Mouse (Mus musculus) spleen, postnatal 14 days (tissue): ENCODE data around the gene Mrvi1.
"Not testable (repeated sequence)": the region's sequence is repeated elsewhere in the genome, so short reads cannot be mapped to it uniquely, and the experiment has no call there.

Experiments used
- DNase-seq, 2 experiments: peaks; one replicate each; pipeline ENCODE4 v3.0.0; 2021 to 2022; ENCODE audit warnings: low spot score in 2 of 2

The Mrvi1 gene

GRCm38 (mm10) chr7:110941701-110942530 lies 40.3 kb downstream of the Mrvi1 start:
- DNase-seq, result no peak

GRCm38 (mm10) chr7:110941116-110941521 lies 41.1 kb downstream of the Mrvi1 start:
- DNase-seq, result no peak

DNA sequence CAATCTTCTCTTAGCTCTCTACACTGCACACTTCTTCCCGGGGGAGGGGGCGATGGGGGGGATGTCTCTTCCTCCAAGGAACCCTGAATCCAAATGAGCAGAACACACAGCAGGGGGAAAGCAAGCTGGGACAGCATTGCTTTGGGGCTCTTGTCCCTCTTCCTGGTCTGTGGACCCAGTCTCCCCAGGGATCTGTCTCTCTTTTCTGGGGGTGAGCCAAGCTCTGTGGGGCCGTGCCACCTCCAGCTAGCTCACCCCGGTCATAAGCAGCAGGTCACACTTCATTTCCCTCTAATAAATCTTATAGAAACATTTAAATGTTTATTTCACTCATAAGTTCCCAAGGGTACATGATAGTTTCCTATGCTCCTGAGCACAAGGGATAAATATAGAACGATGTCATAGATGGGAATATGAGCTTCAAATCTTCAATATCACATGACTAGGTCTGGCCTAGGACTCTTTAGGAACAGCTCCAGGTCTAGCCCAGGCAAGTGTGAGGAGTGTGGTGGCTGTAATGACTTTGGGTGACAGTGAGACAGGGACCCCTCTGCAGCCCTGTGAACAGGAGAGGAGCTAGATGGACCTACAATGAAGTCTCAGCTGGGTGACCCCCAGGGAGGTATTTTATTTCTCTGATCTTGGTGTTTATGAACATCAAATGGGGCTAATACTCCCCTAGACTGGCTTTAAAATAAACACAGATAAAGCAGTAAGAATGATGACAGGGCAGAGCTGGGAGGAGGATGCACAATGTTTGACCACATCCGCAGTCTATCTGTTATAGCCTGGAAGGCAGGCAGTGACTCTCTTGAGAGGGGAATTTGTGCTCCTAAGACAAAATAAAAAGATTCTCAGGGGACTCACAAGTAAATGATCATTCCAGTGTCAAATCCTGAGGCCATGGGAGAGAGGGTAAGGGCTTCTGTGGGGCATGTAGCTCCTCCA lies 46.2 kb downstream of the Mrvi1 start:
- no peak for DNase-seq

GRCm38 (mm10) chr7:110933999-110934398 lies 48.3 kb downstream of the Mrvi1 start:
- no peak for DNase-seq

GRCm38 (mm10) chr7:110933329-110933728 lies 48.9 kb downstream of the Mrvi1 start:
- DNase-seq, result no peak

GRCm38 (mm10) chr7:110930118-110930854 lies 52.0 kb downstream of the Mrvi1 start:
- DNase-seq, result peak in 1 of 2 experiments; percentile 51

DNA sequence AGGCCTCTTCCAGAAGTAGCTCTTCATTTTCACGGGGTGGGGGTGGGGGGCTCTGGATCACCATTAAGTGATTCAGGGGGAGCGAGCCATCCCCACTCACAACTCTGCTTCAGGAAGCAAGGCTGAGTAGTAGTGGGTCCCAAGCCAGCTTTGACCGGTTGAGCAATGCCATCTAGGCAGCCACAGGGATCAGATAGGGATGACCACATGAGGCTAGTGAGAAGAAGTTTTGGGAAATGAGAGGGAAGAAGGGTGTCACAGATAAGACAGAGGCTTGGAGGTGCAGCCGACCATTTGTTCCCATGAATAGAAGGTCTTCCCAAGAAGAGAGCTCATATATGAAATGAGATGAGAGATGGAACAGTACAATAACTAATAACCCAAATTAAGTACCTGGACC lies 55.7 kb downstream of the Mrvi1 start:
- DNase-seq, result no peak

- DNase-seq, result peak; percentile 34 to 53
Observed at GRCm38 (mm10) chr7:110920331-110921261, 61.7 kb downstream of the Mrvi1 start.

DNA sequence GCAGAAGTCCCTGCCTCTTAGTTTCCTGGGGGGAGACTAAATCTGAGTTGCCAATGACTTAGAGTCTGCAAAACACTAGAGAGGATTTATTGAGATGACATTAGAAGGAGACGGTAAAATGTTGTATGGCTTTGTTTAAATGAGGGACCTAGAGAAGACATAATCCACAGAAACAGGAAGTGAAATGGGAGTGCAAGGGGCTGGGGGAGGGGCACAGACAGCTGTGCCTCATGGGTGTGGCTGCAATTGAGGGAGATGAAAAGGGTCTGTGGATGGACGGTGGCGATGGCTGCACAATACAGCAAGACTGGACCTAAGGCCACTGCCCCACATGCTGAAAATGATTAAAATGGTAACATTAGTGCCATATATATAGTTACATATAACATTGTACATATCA lies 62.5 kb downstream of the Mrvi1 start:
- DNase-seq, result peak; percentile 38 to 55

- DNase-seq, result no peak
Observed at GRCm38 (mm10) chr7:110915913-110916312, 66.3 kb downstream of the Mrvi1 start.

- DNase-seq, result no peak
Observed at GRCm38 (mm10) chr7:110914531-110914930, 67.7 kb downstream of the Mrvi1 start.

GRCm38 (mm10) chr7:110913754-110914153 lies 68.5 kb downstream of the Mrvi1 start:
- no peak for DNase-seq

DNA sequence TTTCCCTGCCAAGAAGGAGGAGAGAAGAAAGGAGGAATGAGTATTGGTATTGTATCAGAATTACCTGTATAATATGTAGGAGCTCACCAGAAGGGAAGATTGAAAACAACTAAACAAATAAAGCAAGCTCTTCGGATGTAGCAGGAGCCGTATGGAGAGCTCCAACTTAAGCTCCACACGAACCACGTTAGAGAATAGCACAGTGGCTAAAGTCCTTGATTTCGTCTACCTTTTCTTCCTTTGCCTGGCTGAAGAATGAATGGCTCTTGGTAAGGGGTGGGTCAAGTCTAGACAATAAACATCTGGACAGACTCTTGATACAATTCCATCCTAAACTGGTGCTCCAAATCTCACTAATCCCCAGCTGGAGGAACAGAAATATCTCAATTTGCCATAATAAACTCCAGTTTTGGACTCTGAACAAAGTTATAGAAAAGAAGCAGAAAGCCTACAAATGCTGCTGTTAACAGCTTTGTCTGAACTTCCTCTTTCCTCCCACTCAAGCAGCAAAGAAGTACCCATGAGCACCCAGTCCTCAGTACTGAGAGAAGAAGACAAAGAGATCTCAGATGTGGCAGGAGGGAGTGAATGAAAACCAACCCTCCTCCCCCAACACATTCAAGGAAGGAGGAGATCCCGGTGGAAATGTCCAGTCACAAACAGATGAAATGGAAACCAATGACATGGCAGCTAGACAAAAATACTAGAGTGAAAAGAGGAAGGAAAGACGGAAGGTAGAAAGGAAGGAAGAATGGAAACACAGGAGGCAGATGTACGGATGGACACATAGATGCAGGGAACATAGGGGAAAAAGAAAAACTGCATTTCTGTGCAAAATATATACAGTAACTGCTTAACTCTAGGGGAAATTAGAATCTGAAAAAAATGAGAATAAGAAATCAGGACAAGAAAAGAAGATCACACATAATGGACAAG lies 73.8 kb downstream of the Mrvi1 start:
- no peak for DNase-seq

- no peak for DNase-seq
Observed at GRCm38 (mm10) chr7:110906566-110906965, 75.7 kb downstream of the Mrvi1 start.

DNA sequence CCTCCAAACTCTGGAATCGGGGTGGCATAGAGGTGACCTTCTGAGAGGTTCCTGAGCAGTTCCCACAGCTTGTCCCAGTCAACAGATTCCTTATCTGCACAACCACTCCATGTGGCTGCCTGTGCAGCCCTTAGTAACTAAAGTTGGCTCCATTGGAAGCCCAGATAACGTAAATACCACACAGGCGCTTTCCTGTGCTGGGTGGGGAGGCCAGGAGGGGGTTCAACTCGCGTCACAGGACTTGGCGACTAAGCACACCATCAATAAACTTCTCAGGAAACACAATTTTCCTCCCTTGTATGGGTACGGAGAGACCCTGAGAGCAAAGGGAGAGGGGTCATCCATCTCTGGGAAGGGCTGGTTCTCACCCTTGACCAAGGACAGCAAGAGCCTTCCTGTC lies 79.0 kb downstream of the Mrvi1 start:
- no peak for DNase-seq

DNA sequence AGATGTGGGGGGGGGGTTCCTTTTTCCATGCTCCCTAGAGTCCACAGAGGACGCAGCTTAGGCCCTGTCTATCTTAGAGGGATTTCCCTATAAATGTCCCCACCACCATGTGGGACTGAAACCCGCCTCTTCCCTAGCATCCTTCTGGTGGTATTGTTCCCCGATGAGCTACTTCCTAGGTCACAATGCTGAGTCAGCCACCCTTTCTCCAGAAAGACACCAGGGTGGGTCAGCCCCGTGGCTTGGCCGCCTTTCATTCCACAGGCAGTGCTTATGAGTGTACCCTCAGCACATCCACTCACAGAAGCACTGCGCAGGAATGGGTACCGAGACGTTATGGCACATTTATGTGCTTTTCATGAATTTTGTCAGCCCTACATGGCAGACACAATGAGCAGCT lies 85.1 kb downstream of the Mrvi1 start:
- DNase-seq, result no peak

GRCm38 (mm10) chr7:110896453-110896852 lies 85.8 kb downstream of the Mrvi1 start:
- no peak for DNase-seq

DNA sequence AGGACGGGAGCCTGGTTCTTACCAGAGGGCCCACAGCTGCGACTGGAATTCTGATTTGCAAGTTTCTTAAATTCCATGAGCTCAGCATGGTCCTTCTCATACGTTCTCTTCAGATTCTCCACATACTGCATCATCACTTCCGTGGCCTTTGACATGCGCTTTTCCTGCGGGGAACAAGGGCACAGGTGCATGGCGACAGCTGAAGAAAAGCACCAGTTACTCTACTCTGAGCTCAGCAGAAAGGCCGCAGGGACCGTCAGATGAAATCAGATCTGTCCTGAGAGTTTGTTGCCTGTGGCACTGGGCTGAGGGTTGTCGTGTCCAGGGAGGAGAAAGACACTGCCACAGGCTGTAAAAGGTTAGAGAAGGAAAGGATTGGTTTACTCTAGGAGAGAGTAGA lies 86.5 kb downstream of the Mrvi1 start:
- not testable (repeated sequence) for DNase-seq

DNA sequence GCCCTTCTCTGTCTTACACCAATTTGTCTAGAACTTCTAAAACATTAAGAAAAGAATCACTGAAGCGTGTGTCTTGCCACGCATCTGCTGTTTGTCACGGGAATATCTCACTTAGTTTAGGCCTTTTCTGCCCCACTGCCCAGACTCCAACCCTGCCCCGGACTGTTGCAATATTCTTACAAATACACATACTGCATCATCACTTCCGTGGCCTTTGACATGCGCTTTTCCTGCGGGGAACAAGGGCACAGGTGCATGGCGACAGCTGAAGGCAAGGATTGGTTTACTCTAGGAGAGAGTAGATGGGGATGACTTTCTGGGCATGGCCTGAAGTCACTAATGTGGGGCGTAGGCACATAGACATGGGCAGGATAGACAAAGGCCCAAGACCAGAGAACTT lies 87.6 kb downstream of the Mrvi1 start:
- DNase-seq, result no peak
